In the genomic region with DNA sequence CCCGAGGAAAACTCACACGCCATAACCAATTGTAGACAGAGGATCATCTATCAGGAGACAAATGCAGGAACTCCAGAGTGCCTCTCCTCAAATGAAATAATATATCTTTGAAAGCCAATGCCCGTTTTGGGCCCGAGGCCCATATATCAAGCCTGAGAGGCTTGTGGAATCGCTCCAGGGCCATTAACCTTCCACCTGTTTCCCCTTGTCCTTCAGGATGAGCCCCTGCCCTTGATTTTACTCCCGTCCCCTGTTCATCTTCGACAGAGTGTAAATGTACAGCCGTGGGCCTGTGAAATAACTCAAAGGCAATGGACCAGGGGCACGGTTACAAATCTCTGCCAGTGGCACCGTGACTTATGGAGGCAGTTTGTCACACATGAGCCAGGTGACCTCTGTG, we compare ENCODE assay signal across 31 mouse cellular contexts. TPM values are rescaled to one million over a fixed set of nuclear protein-coding genes. Genes with fewer than 3 reads are reported as not detected.
DNase-seq lines count a peak whose midpoint lies in the region; ATAC-seq and TF ChIP-seq lines count a peak whose summit lies in the region.
"Had no signal": no experiment of that assay in that cellular context is flagged by ENCODE, and none has a peak within 500 bp of the region (broad histone marks: within the 10 kb centered on the region; RNA-seq: fewer than 3 reads in every experiment).

No protein-coding gene starts in this region.

- no peak for TF ChIP-seq EP300 in liver, postnatal 0 days (IDR thresholded peaks at IDR 0.05; ENCODE audit: low read depth)

- peaks cover 15% of the 10 kb centered on the region for H3K4me1 ChIP-seq in kidney, embryonic 15.5 days
- peaks cover 9% of the 10 kb centered on the region; the same call in 1 of the 2 replicates for H3K4me1 ChIP-seq in liver, postnatal 0 days (ENCODE audit: insufficient read depth)
- no peaks in the 10 kb centered on the region for H3K4me1 ChIP-seq in liver, embryonic 11.5 days (replicated peaks; ENCODE audit: control insufficient read depth, insufficient read depth, low read length)
- 0 out of 2 replicates have a peak, but pooled peaks cover 4% of the 10 kb centered on the region for H3K4me1 ChIP-seq in neural tube, embryonic 13.5 days (replicated peaks)
- no peaks in the 10 kb centered on the region for H3K4me1 ChIP-seq in midbrain, embryonic 15.5 days
- H3K4me1 ChIP-seq: embryonic facial prominence, embryonic 15.5 days; forebrain, embryonic 12.5 days; hindbrain, embryonic 15.5 days had no signal

- ATAC-seq in kidney, embryonic 15.5 days (replicated peaks; ENCODE audit: low FRiP score), result peak; percentile 82
- no peak for ATAC-seq in liver, postnatal 0 days
- no peak for ATAC-seq in liver, embryonic 11.5 days (replicated peaks; ENCODE audit: low FRiP score)
- peak; percentile 53; the same call in 1 of the 2 replicates for ATAC-seq in neural tube, embryonic 13.5 days (ENCODE audit: low read depth)
- no peak for ATAC-seq in midbrain, embryonic 15.5 days (replicated peaks)
- ATAC-seq: activated CD4-positive, CD25-positive, alpha-beta regulatory T cell, adult 4 months had no signal

- peaks cover 63% of the 10 kb centered on the region for H3K27me3 ChIP-seq in kidney, embryonic 15.5 days
- no peaks in the 10 kb centered on the region for H3K27me3 ChIP-seq in liver, postnatal 0 days (ENCODE audit: insufficient read depth, low read length)
- H3K27me3 ChIP-seq in liver, embryonic 11.5 days (replicated peaks; ENCODE audit: control insufficient read depth, insufficient read depth, low read length), result no peaks in the 10 kb centered on the region
- H3K27me3 ChIP-seq in neural tube, embryonic 13.5 days, result no peaks in the 10 kb centered on the region
- no peaks in the 10 kb centered on the region for H3K27me3 ChIP-seq in midbrain, embryonic 15.5 days (replicated peaks)
- H3K27me3 ChIP-seq: CH12.LX; embryonic facial prominence, embryonic 15.5 days; hindbrain, embryonic 15.5 days; liver, embryonic 13.5 days; midbrain, embryonic 12.5 days had no signal

- H3K36me3 ChIP-seq in kidney, embryonic 15.5 days, result no peaks in the 10 kb centered on the region
- H3K36me3 ChIP-seq in liver, postnatal 0 days (replicated peaks; ENCODE audit: insufficient read depth, low read length), result no peaks in the 10 kb centered on the region
- no peaks in the 10 kb centered on the region for H3K36me3 ChIP-seq in liver, embryonic 11.5 days (ENCODE audit: control insufficient read depth, insufficient read depth, low read length)
- no peaks in the 10 kb centered on the region for H3K36me3 ChIP-seq in neural tube, embryonic 13.5 days
- no peaks in the 10 kb centered on the region for H3K36me3 ChIP-seq in midbrain, embryonic 15.5 days (replicated peaks)
- H3K36me3 ChIP-seq: embryonic facial prominence, embryonic 15.5 days; forebrain, embryonic 12.5 days; hindbrain, embryonic 10.5 days; hindbrain, embryonic 15.5 days; liver, embryonic 13.5 days; midbrain, embryonic 12.5 days had no signal

- no peak overlapping the region for H3K27ac ChIP-seq in kidney, embryonic 15.5 days
- H3K27ac ChIP-seq in liver, postnatal 0 days (ENCODE audit: low read depth), result peak overlapping the region; percentile 69
- no peak overlapping the region for H3K27ac ChIP-seq in liver, embryonic 11.5 days (ENCODE audit: low read depth, low read length)
- no peak overlapping the region for H3K27ac ChIP-seq in neural tube, embryonic 13.5 days (replicated peaks)
- no peak overlapping the region for H3K27ac ChIP-seq in midbrain, embryonic 15.5 days
- H3K27ac ChIP-seq: embryonic facial prominence, embryonic 15.5 days; forebrain, embryonic 12.5 days; hindbrain, embryonic 10.5 days; hindbrain, embryonic 15.5 days; liver, embryonic 13.5 days; midbrain, embryonic 12.5 days; stomach, postnatal 0 days had no signal

- WGBS in kidney, embryonic 15.5 days, result 14% methylated on average over 10 of the region's 10 CpGs
- 65% methylated on average over 10 of the region's 10 CpGs for WGBS in liver, postnatal 0 days (ENCODE audit: insufficient replicate concordance)
- 77% methylated on average over 10 of the region's 10 CpGs for WGBS in liver, embryonic 11.5 days
- WGBS in neural tube, embryonic 13.5 days, result 54% methylated on average over 10 of the region's 10 CpGs
- WGBS in midbrain, embryonic 15.5 days, result 91% methylated on average over 10 of the region's 10 CpGs

- no peak overlapping the region for H3K9ac ChIP-seq in kidney, embryonic 15.5 days
- H3K9ac ChIP-seq in liver, postnatal 0 days (replicated peaks), result no peak overlapping the region
- no peak overlapping the region for H3K9ac ChIP-seq in liver, embryonic 11.5 days (ENCODE audit: low read depth, low read length)
- H3K9ac ChIP-seq in neural tube, embryonic 13.5 days, result no peak overlapping the region
- no peak overlapping the region for H3K9ac ChIP-seq in midbrain, embryonic 15.5 days
- H3K9ac ChIP-seq: embryonic facial prominence, embryonic 15.5 days; forebrain, embryonic 12.5 days; hindbrain, embryonic 15.5 days; liver, embryonic 13.5 days; midbrain, embryonic 12.5 days had no signal

- TF ChIP-seq CTCF in liver, postnatal 0 days (IDR thresholded peaks at IDR 0.05; ENCODE audit: low read depth), result no peak

- DNase-seq in adrenal gland, adult (ENCODE audit: inconsistent age in 2 of 2, low spot score in 1 of 2), result peak; percentile 19 to 74
- no peak for DNase-seq in adrenal gland, postnatal 25 days
- no peak for DNase-seq in kidney, postnatal 14 days
- DNase-seq in liver, postnatal 0 days, result no peak
- no peak for DNase-seq in liver, embryonic 11.5 days (ENCODE audit: low spot score)
- DNase-seq: cerebellum, adult 11 months; cerebellum, adult 9-10 months; cerebellum, postnatal 36 days; gastrocnemius, postnatal 14 days; heart, postnatal 14 days; kidney, adult 18-20 months; liver, embryonic 13.5 days; lung, adult 2 months; lung, postnatal 14 days; right cerebral cortex, adult 18-20 months; thymus, adult 18-20 months; thymus, postnatal 25 days had no signal

- H3K4me3 ChIP-seq in kidney, embryonic 15.5 days (replicated peaks), result no peak overlapping the region
- no peak overlapping the region for H3K4me3 ChIP-seq in liver, postnatal 0 days (ENCODE audit: low read depth, low read length)
- no peak overlapping the region for H3K4me3 ChIP-seq in liver, embryonic 11.5 days (ENCODE audit: low read depth, low read length)
- no peak overlapping the region for H3K4me3 ChIP-seq in neural tube, embryonic 13.5 days
- no peak overlapping the region for H3K4me3 ChIP-seq in midbrain, embryonic 15.5 days
- H3K4me3 ChIP-seq: embryonic facial prominence, embryonic 15.5 days; forebrain, embryonic 12.5 days; hindbrain, embryonic 10.5 days; hindbrain, embryonic 15.5 days; liver, embryonic 13.5 days; midbrain, embryonic 12.5 days had no signal

- no peak overlapping the region for H3K4me2 ChIP-seq in kidney, embryonic 15.5 days
- H3K4me2 ChIP-seq in liver, postnatal 0 days (ENCODE audit: low read depth, low read length), result no peak overlapping the region
- no peak overlapping the region for H3K4me2 ChIP-seq in liver, embryonic 11.5 days
- H3K4me2 ChIP-seq in neural tube, embryonic 13.5 days, result no peak overlapping the region
- H3K4me2 ChIP-seq in midbrain, embryonic 15.5 days, result no peak overlapping the region
- H3K4me2 ChIP-seq: embryonic facial prominence, embryonic 15.5 days; forebrain, embryonic 12.5 days; hindbrain, embryonic 15.5 days; liver, embryonic 13.5 days; midbrain, embryonic 12.5 days had no signal

- no peaks in the 10 kb centered on the region for H3K9me3 ChIP-seq in kidney, embryonic 15.5 days (replicated peaks)
- no peaks in the 10 kb centered on the region for H3K9me3 ChIP-seq in liver, postnatal 0 days (ENCODE audit: low read length)
- no peaks in the 10 kb centered on the region for H3K9me3 ChIP-seq in liver, embryonic 11.5 days (ENCODE audit: control insufficient read depth, low read length)
- no peaks in the 10 kb centered on the region for H3K9me3 ChIP-seq in neural tube, embryonic 13.5 days
- no peaks in the 10 kb centered on the region for H3K9me3 ChIP-seq in midbrain, embryonic 15.5 days
- H3K9me3 ChIP-seq: embryonic facial prominence, embryonic 15.5 days; forebrain, embryonic 12.5 days; hindbrain, embryonic 10.5 days; hindbrain, embryonic 15.5 days; liver, embryonic 13.5 days; midbrain, embryonic 12.5 days had no signal

RNA-seq across cellular contexts. Expression of a gene that starts 48.3 kb away (rescaled TPM):
- 2.7 and 4.0 TPM in 2 replicates for total RNA-seq in adrenal gland, postnatal 25 days (2021)
- polyA plus RNA-seq in kidney, embryonic 15.5 days (2015; fragmentation: Nextera tagmentation; extraction: Ambion mirVana), result 0.75 and 0.86 TPM in 2 replicates
- polyA plus RNA-seq in liver, postnatal 0 days (2015; fragmentation: Nextera tagmentation; extraction: Ambion mirVana), result 3.1 and 3.2 TPM in 2 replicates
- 4.9 and 5.3 TPM in 2 replicates for polyA plus RNA-seq in liver, embryonic 11.5 days (2014; fragmentation: Nextera tagmentation; extraction: Ambion mirVana)
- polyA plus RNA-seq in neural tube, embryonic 13.5 days (2015; fragmentation: Nextera tagmentation; extraction: Ambion mirVana), result 1.4 and 1.5 TPM in 2 replicates
- 1.1 and 1.5 TPM in 2 replicates for polyA plus RNA-seq in midbrain, embryonic 15.5 days (2015; fragmentation: Nextera tagmentation; extraction: Ambion mirVana)
- total RNA-seq: granulocyte monocyte progenitor cell, adult 5-6 weeks; megakaryocyte, adult 5-6 weeks had no signal
- polyA plus RNA-seq: C2C12 had no signal

Comparison
In these comparisons a context has a peak if more than half of its experiments do, and no peak if none do; other contexts are left out.
1. DNase-seq: peak in adrenal gland, adult (2 of 2); none in adrenal gland, postnatal 25 days (single experiment), kidney, postnatal 14 days (single experiment), liver, postnatal 0 days (single experiment) and liver, embryonic 11.5 days (single experiment).
2. ATAC-seq: peak in kidney, embryonic 15.5 days (single experiment) and neural tube, embryonic 13.5 days (single experiment); none in liver, postnatal 0 days (single experiment), liver, embryonic 11.5 days (single experiment) and midbrain, embryonic 15.5 days (single experiment).